In the genomic region with DNA sequence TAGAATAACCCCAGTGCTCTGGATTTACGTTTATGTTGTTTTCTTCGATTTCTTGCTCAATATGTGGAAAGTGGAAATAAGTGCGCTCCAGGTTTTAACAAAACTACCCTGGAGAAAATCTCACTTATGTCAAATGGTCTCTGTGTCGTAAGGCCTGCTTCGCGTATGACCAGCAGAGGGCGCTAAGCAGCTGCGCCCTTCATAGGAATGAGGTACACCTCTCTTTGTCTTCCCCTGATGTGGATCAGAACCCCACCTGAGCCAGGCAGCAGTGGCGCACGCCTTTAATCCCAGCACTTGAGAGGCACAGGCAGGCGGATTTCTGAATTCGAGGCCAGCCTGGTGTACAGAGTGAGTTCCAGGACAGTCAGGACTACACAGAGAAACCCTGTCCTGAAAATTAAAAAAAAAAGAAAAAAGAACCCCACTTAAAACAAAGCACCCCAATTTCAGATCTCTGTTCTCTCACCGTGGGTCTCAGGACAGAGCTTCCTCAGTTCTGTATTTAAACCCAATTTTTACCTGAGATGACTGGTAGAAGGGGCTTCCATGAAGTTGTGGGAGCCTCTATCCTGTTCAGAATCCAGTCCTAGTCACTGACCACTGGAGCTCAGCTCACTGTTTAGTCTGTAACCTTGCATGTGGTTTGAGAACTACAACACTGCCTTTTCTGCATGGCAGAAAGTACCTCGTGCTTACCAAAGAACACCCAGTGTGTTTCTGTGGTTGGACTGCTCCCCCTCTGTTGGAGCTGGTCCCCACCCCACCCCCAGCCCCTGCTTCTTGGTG, we compare ENCODE assay signal across 8 mouse cellular contexts. TPM values are rescaled to one million over a fixed set of nuclear protein-coding genes. Genes with fewer than 3 reads are reported as not detected.
A peak's percentile ranks its signal among the peaks of the same experiment; 100 is the strongest.
DNase-seq lines count a peak whose midpoint lies in the region; ATAC-seq and TF ChIP-seq lines count a peak whose summit lies in the region.

No protein-coding gene starts in this region.

- H3K4me2 ChIP-seq in liver, embryonic 14.5 days (ENCODE audit: low read depth): no peak overlapping the region

- ATAC-seq in liver, embryonic 14.5 days (ENCODE audit: insufficient read depth): no peak
- ATAC-seq in activated CD4-positive, CD25-positive, alpha-beta regulatory T cell, adult 4 months: no peak

- no peak for TF ChIP-seq EP300 in liver, embryonic 14.5 days (IDR thresholded peaks at IDR 0.05; ENCODE audit: low read depth)

- H3K36me3 ChIP-seq in kidney, adult 2 months (ENCODE audit: control insufficient read depth, insufficient read depth, low read length): no peaks in the 10 kb centered on the region
- H3K36me3 ChIP-seq in liver, embryonic 14.5 days (replicated peaks; ENCODE audit: control insufficient read depth, insufficient read depth, low read depth): no peaks in the 10 kb centered on the region

- TF ChIP-seq CTCF in kidney, adult 2 months (conservative IDR thresholded peaks at IDR 0.05; ENCODE audit: insufficient read depth, insufficient read length, low read depth, low read length): peak; percentile 89
- TF ChIP-seq CTCF in liver, embryonic 14.5 days (IDR thresholded peaks at IDR 0.05; ENCODE audit: low read depth): peak; percentile 90
- peak; percentile 48; the same call in 1 of the 2 replicates for TF ChIP-seq CTCF in olfactory bulb, adult 2 months (IDR thresholded peaks at IDR 0.05; ENCODE audit: insufficient read depth, low read depth, low read length)

- H3K27ac ChIP-seq in kidney, adult 2 months (ENCODE audit: insufficient read depth, low read depth, low read length): no peak overlapping the region
- H3K27ac ChIP-seq in liver, embryonic 14.5 days: no peak overlapping the region
- H3K27ac ChIP-seq in olfactory bulb, adult 2 months (ENCODE audit: insufficient read depth, low read depth, low read length): no peak overlapping the region

- TF ChIP-seq POLR2A in kidney, adult 2 months (IDR thresholded peaks at IDR 0.05; ENCODE audit: low read depth, low read length): no peak
- TF ChIP-seq POLR2A in olfactory bulb, adult 2 months (IDR thresholded peaks at IDR 0.05; ENCODE audit: insufficient read depth, low read depth, low read length): no peak

- no peak overlapping the region for H3K4me3 ChIP-seq in kidney, adult 2 months (ENCODE audit: insufficient read depth, low read depth, low read length)
- no peak overlapping the region for H3K4me3 ChIP-seq in liver, embryonic 14.5 days (ENCODE audit: insufficient read depth in 1 of 2, low read depth in 2 of 2, low read length in 2 of 2)
- no peak overlapping the region for H3K4me3 ChIP-seq in olfactory bulb, adult 2 months (ENCODE audit: insufficient read depth, low read depth, low read length)

- 21% methylated on average over 14 of the region's 14 CpGs for WGBS in kidney, adult 2 months
- WGBS in liver, embryonic 14.5 days (ENCODE audit: insufficient replicate concordance): 13% methylated on average over 14 of the region's 14 CpGs
- 24% methylated on average over 14 of the region's 14 CpGs for WGBS in olfactory bulb, adult 2 months

- peak; percentile 3 to 16 for DNase-seq in urinary bladder, adult 18-20 months (ENCODE audit: low spot score in 2 of 2)
- DNase-seq in urinary bladder, postnatal 10 days (ENCODE audit: low spot score): no peak
- DNase-seq in cerebellum, adult 8-10 months: peak; percentile 19
- peak; percentile 3 to 10 for DNase-seq in frontal cortex, postnatal 25 days (ENCODE audit: low spot score in 2 of 2)
- peak; percentile 26 for DNase-seq in kidney, adult 2 months
- peak in 2 of 3 experiments; percentile 1 to 13 for DNase-seq in liver, embryonic 14.5 days (ENCODE audit: low read depth in 3 of 3, low spot score in 3 of 3)

- H3K9me3 ChIP-seq in liver, embryonic 14.5 days (ENCODE audit: control insufficient read depth, low read length): no peaks in the 10 kb centered on the region

- no peaks in the 10 kb centered on the region for H3K27me3 ChIP-seq in kidney, adult 2 months (replicated peaks; ENCODE audit: control insufficient read depth, insufficient read depth, low read length)
- no peaks in the 10 kb centered on the region for H3K27me3 ChIP-seq in liver, embryonic 14.5 days (ENCODE audit: control insufficient read depth, insufficient read depth, low read length)

- H3K4me1 ChIP-seq in kidney, adult 2 months (ENCODE audit: control insufficient read depth, insufficient read depth, low read length): no peaks in the 10 kb centered on the region
- H3K4me1 ChIP-seq in liver, embryonic 14.5 days (replicated peaks; ENCODE audit: control insufficient read depth in 2 of 2, insufficient read depth in 2 of 2, low read length in 1 of 2): no peaks in the 10 kb centered on the region
- H3K4me1 ChIP-seq in olfactory bulb, adult 2 months (ENCODE audit: control insufficient read depth, insufficient read depth, low read length): no peaks in the 10 kb centered on the region

- no peak overlapping the region for H3K9ac ChIP-seq in liver, embryonic 14.5 days (replicated peaks)

RNA-seq across cellular contexts. Expression of gene Adgrf4, which starts 33.3 kb away (rescaled TPM):
- 0.08 and 0.20 TPM in 2 replicates for polyA plus RNA-seq in kidney, adult 2 months (2012; rRNA removed)
- 0.01 and 0.04 TPM in 2 replicates for polyA plus RNA-seq in liver, embryonic 14.5 days (2012; rRNA removed)
- polyA plus RNA-seq in liver, embryonic 14.5 days (2014; fragmentation: Nextera tagmentation; extraction: Ambion mirVana): not detected in 2 replicates
- not detected in 2 replicates for polyA plus RNA-seq in olfactory bulb, adult 2 months (2012; ENCODE audit: insufficient read depth, insufficient read length, low replicate concordance, missing spikeins)
- polyA plus RNA-seq in activated CD4-positive, CD25-positive, alpha-beta regulatory T cell, adult 4 months (2017; shearing (Covaris generic)): not detected

RNA-seq across cellular contexts. Expression of gene Opn5, which starts 47.6 kb away (rescaled TPM):
- polyA plus RNA-seq in kidney, adult 2 months (2012; rRNA removed): not detected in 2 replicates
- not detected in 2 replicates for polyA plus RNA-seq in liver, embryonic 14.5 days (2012; rRNA removed)
- not detected in 2 replicates for polyA plus RNA-seq in liver, embryonic 14.5 days (2014; fragmentation: Nextera tagmentation; extraction: Ambion mirVana)
- not detected in 2 replicates for polyA plus RNA-seq in olfactory bulb, adult 2 months (2012; ENCODE audit: insufficient read depth, insufficient read length, low replicate concordance, missing spikeins)
- not detected for polyA plus RNA-seq in activated CD4-positive, CD25-positive, alpha-beta regulatory T cell, adult 4 months (2017; shearing (Covaris generic))
